Mouse (Mus musculus): ENCODE data around the gene Kif4.

Gene Kif4

GRCm38 (mm10) chrX:100625546-100625801 is at the start of gene Kif4:
Kif4 (plus strand) TSS chrX:100625737.
- DNase-seq (ENCODE audit: low spot score), result no peak

- DNase-seq (ENCODE audit: low spot score), result no peak
These were observed 30.7 kb upstream of the Kif4 start, which contains the start of gene P2ry4 for GRCm38 (mm10) chrX:100594791-100595190. P2ry4 (minus strand) TSS chrX:100594869.

- no peak for DNase-seq (ENCODE audit: low spot score)
These were observed 28.1 kb upstream of the Kif4 start for GRCm38 (mm10) chrX:100597439-100597838.

GRCm38 (mm10) chrX:100599755-100600154 is 25.8 kb upstream of the Kif4 start:
- DNase-seq (ENCODE audit: low spot score), result no peak

- no peak for DNase-seq (ENCODE audit: low spot score)
These were observed 20.2 kb upstream of the Kif4 start, which contains the start of gene Arr3 for GRCm38 (mm10) chrX:100605314-100605713. Arr3 (plus strand) TSS chrX:100605497.

- DNase-seq (ENCODE audit: low spot score), result no peak
These were observed 7.0 kb upstream of the Kif4 start for GRCm38 (mm10) chrX:100618488-100618887.

GRCm38 (mm10) chrX:100621366-100621765 is 4.2 kb upstream of the Kif4 start:
- DNase-seq (ENCODE audit: low spot score), result no peak

- DNase-seq (ENCODE audit: low spot score), result no peak
These were observed 1.3 kb upstream of the Kif4 start for GRCm38 (mm10) chrX:100624242-100624641.

GRCm38 (mm10) chrX:100625146-100625545 is 391 bp upstream of the Kif4 start:
- no peak for DNase-seq (ENCODE audit: low spot score)

- peak; percentile 88 for DNase-seq (ENCODE audit: low spot score)
These were observed 561 bp downstream of the Kif4 start, which contains the start of gene Pdzd11 for GRCm38 (mm10) chrX:100625802-100626793. Pdzd11 (minus strand) TSS chrX:100626568.

- DNase-seq (ENCODE audit: low spot score), result no peak
These were observed 3.5 kb downstream of the Kif4 start for GRCm38 (mm10) chrX:100629076-100629475.

GRCm38 (mm10) chrX:100638477-100638876 is 12.9 kb downstream of the Kif4 start:
- no peak for DNase-seq (ENCODE audit: low spot score)

- DNase-seq (ENCODE audit: low spot score), result no peak
These were observed 27.3 kb downstream of the Kif4 start for GRCm38 (mm10) chrX:100652848-100653247.

GRCm38 (mm10) chrX:100664825-100665224 is 39.3 kb downstream of the Kif4 start:
- DNase-seq (ENCODE audit: low spot score), result no peak

- no peak for DNase-seq (ENCODE audit: low spot score)
These were observed 52.7 kb downstream of the Kif4 start for GRCm38 (mm10) chrX:100678204-100678603.

- no peak for DNase-seq (ENCODE audit: low spot score)
These were observed 61.0 kb downstream of the Kif4 start for GRCm38 (mm10) chrX:100686527-100686926.

- no peak for DNase-seq (ENCODE audit: low spot score)
These were observed 62.0 kb downstream of the Kif4 start for GRCm38 (mm10) chrX:100687360-100688032.

GRCm38 (mm10) chrX:100688033-100688370 is 62.5 kb downstream of the Kif4 start:
- DNase-seq (ENCODE audit: low spot score), result no peak

GRCm38 (mm10) chrX:100696776-100697175 is 71.2 kb downstream of the Kif4 start:
- DNase-seq (ENCODE audit: low spot score), result no peak

GRCm38 (mm10) chrX:100708032-100708431 is 82.5 kb downstream of the Kif4 start:
- DNase-seq (ENCODE audit: low spot score), result no peak

- DNase-seq (ENCODE audit: low spot score), result no peak
These were observed 90.6 kb downstream of the Kif4 start for GRCm38 (mm10) chrX:100716173-100716572.

GRCm38 (mm10) chrX:100728947-100729346 is 103.4 kb downstream of the Kif4 start:
- peak; percentile 61 for DNase-seq (ENCODE audit: low spot score)

- peak; percentile 57 for DNase-seq (ENCODE audit: low spot score)
These were observed 104.2 kb downstream of the Kif4 start, which contains the start of gene Gdpd2 for GRCm38 (mm10) chrX:100729665-100730188. Gdpd2 (plus strand) TSS chrX:100729873.
